Mouse (Mus musculus) heart, embryonic 16.5 days (tissue): Measurements from ENCODE around the gene Hist1h2bg. TPM values are rescaled to one million over a fixed set of nuclear protein-coding genes. Genes with fewer than 3 reads are reported as not detected.
"Not testable (repeated sequence)": the region's sequence is repeated elsewhere in the genome, so short reads cannot be mapped to it uniquely, and the experiment has no call there.

Experiments
- ATAC-seq: fragments of 200-750 bp; cut with Nextera tagmentation; replicated peaks from 2 replicates; pipeline ENCODE4 v1.8.0; 2017; ENCODE audit warnings: moderate number of reproducible peaks; ENCODE audit not compliant: insufficient read depth, low FRiP score; ENCODE audit errors: extremely low read depth
- H3K27ac ChIP-seq: fragments of 300-500 bp; sonication (generic); 2 replicates; pipeline ENCODE4 v1.5.1; 2014; ENCODE audit warnings: mild to moderate bottlenecking, low read length, control low read depth, moderate library complexity
- H3K27me3 ChIP-seq: fragments of 300-500 bp; sonication (generic); 2 replicates; pipeline ENCODE4 v1.6.1; 2014; ENCODE audit warnings: low read length, mixed read lengths; ENCODE audit not compliant: control insufficient read depth, insufficient read depth
- H3K36me3 ChIP-seq: fragments of 300-500 bp; sonication (generic); 2 replicates; pipeline ENCODE4 v1.6.1; 2014; ENCODE audit not compliant: control insufficient read depth, insufficient read depth
- H3K4me1 ChIP-seq: fragments of 300-500 bp; sonication (generic); 2 replicates; pipeline ENCODE4 v1.6.1; 2014; ENCODE audit warnings: low read length, mixed read lengths; ENCODE audit not compliant: control insufficient read depth, insufficient read depth
- H3K4me2 ChIP-seq: fragments of 300-500 bp; sonication (generic); 2 replicates; pipeline ENCODE4 v1.6.1; 2014; ENCODE audit warnings: low read depth, mild to moderate bottlenecking, control low read depth, low read length
- H3K4me3 ChIP-seq: fragments of 300-500 bp; sonication (generic); 2 replicates; pipeline ENCODE4 v1.5.1; 2014; ENCODE audit warnings: mild to moderate bottlenecking, control low read depth, low read length
- H3K9ac ChIP-seq: fragments of 300-500 bp; sonication (generic); 2 replicates; pipeline ENCODE4 v1.6.1; 2014; ENCODE audit warnings: low read length, control low read depth
- H3K9me3 ChIP-seq: fragments of 300-500 bp; sonication (generic); replicated peaks from 2 replicates; pipeline ENCODE4 v1.6.1; 2016; ENCODE audit warnings: low read length; ENCODE audit not compliant: control insufficient read depth
- WGBS: fragments of 180-500 bp; shearing (Covaris S2); extraction: QIAGEN DNeasy Blood & Tissue Kit; methylation state at CpG from one replicate; pipeline ENCODE4 v1.1.7; 2014; 5-methylcytosine and 5-hydroxymethylcytosine counted together
- polyA plus RNA-seq: library from polyadenylated mRNA; unstranded; fragments of >200 nt; fragmentation: Nextera tagmentation; extraction: Ambion mirVana; gene quantifications from 2 replicates; pipeline ENCODE4 v1.2.1, GENCODE M21; 2015

Hist1h2bg gene
- polyA plus RNA-seq, 1 experiment from 2014 or later = 4.2 TPM

- Histone ChIP-seq H3K27ac (peak overlapping the region; percentile 96), H3K9ac (peak overlapping the region; percentile 76), H3K4me3 (peak overlapping the region; percentile 59), H3K4me2 (peak overlapping the region; percentile 77), H3K4me1 (peaks cover 23% of the 10 kb centered on the region)
- not testable (repeated sequence) for ATAC-seq, H3K27me3 ChIP-seq, H3K9me3 ChIP-seq, H3K36me3 ChIP-seq
- WGBS = under 1% methylated on average over 10 of the region's 34 CpGs
Observed at GRCm38 (mm10) chr13:23571504-23572217, 465 bp downstream of the Hist1h2bg start.

- Histone ChIP-seq H3K9me3 (no peaks in the 10 kb centered on the region), H3K9ac (peak overlapping the region; percentile 76)
- no peak for ATAC-seq
Observed at GRCm38 (mm10) chr13:23572218-23573033, 1.2 kb downstream of the Hist1h2bg start.

GRCm38 (mm10) chr13:23573034-23573897 is 2.1 kb downstream of the Hist1h2bg start:
- Histone ChIP-seq H3K4me3 (peak overlapping the region; percentile 47), H3K4me1 (peaks cover 30% of the 10 kb centered on the region), H3K4me2 (peak overlapping the region; percentile 77), H3K27ac (peak overlapping the region; percentile 83), H3K9ac (peak overlapping the region; percentile 76)
- not testable (repeated sequence) for ATAC-seq, H3K27me3 ChIP-seq, H3K9me3 ChIP-seq, H3K36me3 ChIP-seq
- WGBS = 16% methylated on average over 18 of the region's 20 CpGs

More at GRCm38 (mm10) chr13:23572218-23573033, 1.2 kb downstream of the Hist1h2bg start:
- H3K27ac ChIP-seq = peak overlapping the region; percentile 96
- H3K27me3 ChIP-seq = no peaks in the 10 kb centered on the region
- peaks cover 30% of the 10 kb centered on the region for H3K4me1 ChIP-seq
- no peaks in the 10 kb centered on the region for H3K36me3 ChIP-seq
- peak overlapping the region; percentile 77 for H3K4me2 ChIP-seq
- 36% methylated on average over 2 of the region's 2 CpGs for WGBS
- peak overlapping the region; percentile 59 for H3K4me3 ChIP-seq

- not testable (repeated sequence) for H3K9me3 ChIP-seq, H3K36me3 ChIP-seq, H3K27me3 ChIP-seq
- peak; percentile 84 for ATAC-seq
- WGBS = 2% methylated on average over 26 of the region's 42 CpGs
- H3K4me3 ChIP-seq = peak within 1 kb of the TSS; percentile 47
- peaks cover 30% of the 10 kb centered on the region for H3K4me1 ChIP-seq
- H3K4me2 ChIP-seq = peak within 1 kb of the TSS; percentile 77
- H3K9ac ChIP-seq = peak within 1 kb of the TSS; percentile 76
- H3K27ac ChIP-seq = peak within 1 kb of the TSS; percentile 83
Observed at GRCm38 (mm10) chr13:23573898-23574524, 2.8 kb downstream of the Hist1h2bg start, which contains the start of the genes Hist1h2bf and Hist1h2ad. Gene Hist1h2bf, minus strand, starts transcription at chr13:23574196. Gene Hist1h2ad, plus strand, starts transcription at chr13:23574381.

GRCm38 (mm10) chr13:23574546-23575170 is 3.5 kb downstream of the Hist1h2bg start:
- H3K9ac ChIP-seq = peak overlapping the region; percentile 57; the same call in 1 of the 2 replicates
- WGBS = 3% methylated on average over 8 of the region's 39 CpGs
- peak overlapping the region; percentile 83 for H3K27ac ChIP-seq
- peak overlapping the region; percentile 77 for H3K4me2 ChIP-seq
- peak overlapping the region; percentile 41 for H3K4me3 ChIP-seq
- H3K4me1 ChIP-seq = peaks cover 30% of the 10 kb centered on the region
- H3K27me3 ChIP-seq, ATAC-seq, H3K9me3 ChIP-seq, H3K36me3 ChIP-seq: not testable (repeated sequence)

- peak within 1 kb of the TSS; percentile 72 for H3K9ac ChIP-seq
- H3K27me3 ChIP-seq = no peaks in the 10 kb centered on the region
- H3K36me3 ChIP-seq = no peaks in the 10 kb centered on the region
- peaks cover 26% of the 10 kb centered on the region for H3K4me1 ChIP-seq
- ATAC-seq = peak; percentile 37
- peak within 1 kb of the TSS; percentile 52 for H3K4me3 ChIP-seq
- H3K9me3 ChIP-seq = no peaks in the 10 kb centered on the region
- peak within 1 kb of the TSS; percentile 62 for H3K4me2 ChIP-seq
- peak within 1 kb of the TSS; percentile 82 for H3K27ac ChIP-seq
- WGBS = 2% methylated on average over 17 of the region's 18 CpGs
Observed at GRCm38 (mm10) chr13:23575271-23575851, 4.2 kb downstream of the Hist1h2bg start, which contains the start of gene Hist1h3d. Gene Hist1h3d, plus strand, starts transcription at chr13:23575763.

GRCm38 (mm10) chr13:23575864-23576313 is 4.7 kb downstream of the Hist1h2bg start:
- ATAC-seq, H3K36me3 ChIP-seq, H3K27me3 ChIP-seq, H3K9me3 ChIP-seq: not testable (repeated sequence)
- Histone ChIP-seq H3K4me2 (peak overlapping the region; percentile 62), H3K27ac (peak overlapping the region; percentile 66), H3K4me1 (peaks cover 26% of the 10 kb centered on the region), H3K4me3 (peak overlapping the region; percentile 52), H3K9ac (peak overlapping the region; percentile 72)
- 2% methylated on average over 13 of the region's 40 CpGs for WGBS
